Mouse (Mus musculus) layer of hippocampus, postnatal 25 days (tissue): ENCODE results near the gene Hdlbp. TPM values are rescaled to one million over a fixed set of nuclear protein-coding genes. Genes with fewer than 3 reads are reported as not detected.
"Not testable (repeated sequence)": the region's sequence is repeated elsewhere in the genome, so short reads cannot be mapped to it uniquely, and the experiment has no call there.

Experiments used
- DNase-seq, 2 experiments: peaks; one replicate each; pipeline ENCODE4 v3.0.0; 2022; ENCODE audit warnings: mixed read lengths in 2 of 2, low spot score in 1 of 2; ENCODE audit errors: extremely low spot score in 1 of 2
- total RNA-seq, 2 experiments: library from RNA; stranded (reverse); gene quantifications; 2 replicates each; pipeline ENCODE4 v1.2.3; 2021

Gene Hdlbp
- total RNA-seq: 100 to 1,000 TPM; 151 to 158 TPM

DNA sequence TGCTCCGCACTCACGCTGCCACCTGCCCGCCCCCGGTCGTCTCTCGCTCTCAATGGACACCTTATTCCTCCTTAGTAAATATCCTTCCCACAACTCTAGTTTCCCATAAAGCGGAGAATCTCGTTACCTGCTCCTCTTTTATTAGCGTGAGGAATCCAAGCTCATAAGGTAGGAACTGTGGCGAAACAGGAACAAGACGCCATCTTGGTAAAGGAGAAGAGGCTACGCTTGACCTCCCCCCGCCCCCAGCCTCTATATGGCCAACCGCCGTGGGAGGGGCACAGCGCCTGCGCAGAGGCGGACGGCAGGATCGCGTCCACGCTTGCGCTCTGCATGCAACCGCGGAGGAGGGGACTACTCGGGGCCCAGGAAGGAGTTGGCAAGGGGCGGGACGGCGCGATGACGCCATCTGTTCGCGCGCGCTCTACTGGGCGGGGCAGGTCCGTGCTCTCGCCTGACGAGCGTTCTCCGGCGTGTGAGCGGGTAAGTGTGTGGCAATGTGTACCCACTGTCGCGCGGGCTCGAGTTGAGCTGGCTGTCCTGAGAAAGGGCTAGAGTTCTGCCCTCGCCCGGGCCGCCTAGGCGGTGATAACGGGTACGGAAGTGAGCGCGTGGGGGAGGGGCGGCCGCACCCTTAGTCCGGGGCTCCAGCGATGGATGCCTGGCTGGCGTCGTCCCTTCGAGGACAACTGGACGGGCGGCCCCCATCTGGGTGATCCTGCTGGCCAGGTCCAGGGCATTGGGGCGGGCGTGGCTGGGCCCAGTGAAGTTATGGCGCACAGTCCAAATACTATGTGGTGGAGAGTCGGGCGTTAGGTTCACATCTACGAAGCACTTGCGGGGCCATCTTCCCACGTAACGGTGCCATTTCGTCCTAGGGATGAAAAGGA, at the start of gene Hdlbp:
Hdlbp (minus strand) TSS at position 230 of the 890 bp plus-strand sequence.
- DNase-seq: peak; percentile 98 to 99

DNA sequence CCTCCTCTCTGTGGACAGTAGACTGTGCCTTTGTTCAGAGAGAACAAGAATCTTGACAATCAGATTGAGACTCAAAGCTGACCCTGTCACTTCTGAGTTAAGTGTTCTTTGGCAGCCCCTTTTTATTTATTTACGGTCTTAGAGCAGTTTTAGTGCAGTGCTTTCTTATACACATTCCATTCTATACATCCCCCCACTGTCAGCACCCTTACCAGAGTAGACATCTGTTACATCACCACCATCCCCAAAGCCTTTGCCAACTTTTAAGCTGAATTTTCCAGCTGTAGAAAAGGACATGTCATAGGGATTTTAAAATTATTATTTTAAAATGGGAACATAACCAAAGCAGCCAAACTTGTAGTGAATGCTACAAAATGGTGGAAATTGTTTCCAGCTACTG, 43.7 kb upstream of the Hdlbp start:
- DNase-seq: no peak

GRCm38 (mm10) chr1:93521491-93521890, 42.9 kb upstream of the Hdlbp start:
- DNase-seq: no peak

- DNase-seq: no peak
These were observed 34.6 kb upstream of the Hdlbp start for GRCm38 (mm10) chr1:93513221-93513620.

DNA sequence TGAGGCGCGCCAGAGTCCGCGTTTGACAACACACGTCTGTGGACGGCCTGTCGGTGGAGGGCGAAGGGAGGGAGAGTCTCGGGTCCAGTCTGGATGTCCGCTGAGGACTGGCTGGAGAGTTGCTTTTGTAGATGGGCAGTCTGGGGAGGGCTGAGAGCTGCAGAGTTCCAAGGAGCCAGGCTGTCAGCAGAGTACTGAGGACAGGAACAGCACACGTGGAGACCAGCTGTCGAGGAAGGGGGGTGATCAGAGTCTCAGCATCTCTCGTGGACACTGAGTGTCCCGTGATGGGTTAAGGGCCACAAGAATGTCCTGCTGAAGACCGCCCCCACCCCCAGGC, 33.7 kb upstream of the Hdlbp start:
- DNase-seq: no peak

DNA sequence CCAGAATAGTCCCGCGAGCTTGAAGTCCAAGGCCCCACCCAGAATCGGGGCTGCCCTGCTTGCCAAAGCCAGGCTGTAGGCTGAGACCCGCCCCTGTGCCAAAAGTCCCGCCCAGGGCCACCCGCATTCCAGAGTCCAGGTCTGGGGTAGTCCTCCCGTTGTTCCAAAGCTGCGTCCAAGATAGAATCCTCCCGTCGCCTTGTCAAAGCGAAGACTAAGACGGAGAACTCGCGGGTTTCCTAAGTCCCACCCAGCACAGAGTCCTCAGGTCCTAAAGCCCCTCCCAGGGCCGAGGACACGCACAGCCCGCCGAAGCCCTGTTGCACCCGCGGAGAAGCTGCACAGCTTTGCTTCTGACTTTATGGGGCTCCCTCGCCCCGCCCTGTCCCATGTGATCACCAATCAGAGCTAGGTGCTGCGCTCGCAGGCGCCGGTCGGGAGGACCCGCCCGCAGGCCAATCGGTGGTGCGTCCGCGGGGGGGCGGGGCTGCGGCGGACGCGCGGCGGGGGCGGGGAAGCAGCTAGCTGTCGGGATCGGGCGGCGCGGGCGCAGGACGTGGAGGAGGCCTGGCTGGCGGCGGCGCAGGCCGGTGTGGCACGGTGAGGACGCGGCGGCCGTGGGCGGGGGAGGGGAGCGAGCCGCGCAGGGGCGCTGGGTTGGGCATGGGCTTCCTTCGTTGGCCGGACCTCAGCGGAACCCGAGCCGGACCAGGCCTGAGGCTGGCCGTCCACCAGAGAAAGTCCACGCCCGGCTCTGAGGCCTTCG, 33.2 kb upstream of the Hdlbp start, which contains the start of gene Farp2:
Farp2 (plus strand) TSS at position 495 of the 766 bp plus-strand sequence.
- DNase-seq: peak; percentile 77 to 84

- not testable (repeated sequence) for DNase-seq
These were observed 30.0 kb upstream of the Hdlbp start for GRCm38 (mm10) chr1:93508576-93508975.

GRCm38 (mm10) chr1:93506944-93507676, 28.5 kb upstream of the Hdlbp start:
- no peak for DNase-seq

DNA sequence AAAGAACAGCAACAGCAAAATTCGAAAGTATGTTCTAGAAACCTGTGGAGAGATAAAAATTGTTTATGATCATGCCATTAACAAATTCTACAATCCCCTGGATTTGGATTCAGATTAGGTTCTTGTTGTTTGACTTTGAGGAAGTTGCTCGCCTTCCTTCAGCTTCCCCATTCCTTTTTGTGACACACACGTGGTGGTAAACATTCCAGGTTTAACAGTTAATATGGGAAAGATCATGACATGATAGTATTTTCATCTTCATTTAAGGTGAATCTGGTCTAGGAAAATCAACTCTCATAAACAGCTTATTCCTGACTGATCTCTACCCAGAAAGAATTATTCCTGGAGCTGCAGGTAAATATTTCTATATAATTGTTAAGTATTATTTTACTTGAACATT, 16.7 kb upstream of the Hdlbp start:
- DNase-seq: no peak

- not testable (repeated sequence) for DNase-seq
These were observed 7.7 kb upstream of the Hdlbp start for GRCm38 (mm10) chr1:93486302-93486701.

- DNase-seq: peak; percentile 7 to 10
These were observed 965 bp upstream of the Hdlbp start for GRCm38 (mm10) chr1:93479476-93480083.

- peak; percentile 88 to 94 for DNase-seq
These were observed 643 bp downstream of the Hdlbp start for GRCm38 (mm10) chr1:93477758-93478585.

GRCm38 (mm10) chr1:93475694-93476093, 2.9 kb downstream of the Hdlbp start:
- no peak for DNase-seq

DNA sequence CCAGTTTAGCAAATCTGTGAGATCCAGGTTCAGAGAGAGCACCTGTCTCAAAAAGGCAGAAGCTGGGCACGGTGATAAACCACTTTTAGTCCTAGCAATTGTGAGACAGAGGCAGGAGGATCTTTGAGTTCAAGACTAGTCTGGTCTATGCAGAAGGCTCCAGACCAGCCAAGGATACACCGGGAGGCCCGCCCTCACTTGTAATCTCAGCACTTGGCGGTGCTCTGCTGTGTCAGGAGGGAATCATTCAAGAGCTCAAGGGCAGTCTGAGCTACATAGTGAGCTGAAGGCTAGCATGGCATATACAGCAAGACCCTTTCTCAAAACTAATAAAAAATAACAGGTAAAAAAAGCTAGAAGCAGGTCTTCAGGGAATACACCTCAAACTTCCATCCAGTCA, 10.0 kb downstream of the Hdlbp start:
- DNase-seq: no peak

DNA sequence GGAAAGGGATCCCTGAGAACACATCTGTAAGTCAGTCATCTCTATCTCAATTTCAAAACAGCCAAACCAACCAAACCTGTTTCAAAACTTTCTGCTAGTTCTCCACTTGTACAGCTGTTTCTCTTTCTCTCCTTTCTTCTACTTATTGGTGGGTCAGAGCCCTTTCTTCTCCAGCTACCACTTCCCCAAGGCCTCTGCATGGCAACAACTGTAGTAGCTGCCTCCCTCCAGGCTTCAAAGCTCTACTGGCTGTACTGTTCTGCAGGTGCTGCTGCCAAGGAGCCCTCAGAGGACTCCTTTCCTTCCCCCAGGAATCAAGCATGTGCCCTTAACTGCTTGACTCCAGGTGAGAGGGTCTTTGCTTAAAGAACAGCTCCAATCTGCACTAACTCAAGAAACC, 12.9 kb downstream of the Hdlbp start:
- DNase-seq: no peak

- DNase-seq: no peak
These were observed 13.5 kb downstream of the Hdlbp start for GRCm38 (mm10) chr1:93465066-93465465.

GRCm38 (mm10) chr1:93459101-93459500, 19.5 kb downstream of the Hdlbp start:
- DNase-seq: no peak

DNA sequence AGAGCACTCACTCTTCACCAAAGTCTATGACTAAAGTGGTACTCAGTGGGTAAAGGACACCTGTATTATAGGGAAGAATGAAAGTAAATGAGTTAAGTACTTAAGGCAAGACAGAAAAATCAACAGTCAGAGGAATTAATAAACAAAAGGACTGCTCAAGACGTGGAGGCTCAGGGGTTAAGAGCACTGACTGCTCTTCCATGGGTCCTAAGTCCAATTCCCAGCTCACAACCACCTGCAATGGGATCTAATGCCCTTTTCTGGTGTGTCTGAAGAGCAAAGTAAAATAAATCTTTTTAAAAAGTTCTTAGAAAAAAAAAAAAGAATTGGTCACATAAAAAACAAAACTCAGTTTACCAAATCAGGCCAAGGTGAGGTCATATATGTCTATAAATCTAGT, 20.3 kb downstream of the Hdlbp start:
- no peak for DNase-seq

DNA sequence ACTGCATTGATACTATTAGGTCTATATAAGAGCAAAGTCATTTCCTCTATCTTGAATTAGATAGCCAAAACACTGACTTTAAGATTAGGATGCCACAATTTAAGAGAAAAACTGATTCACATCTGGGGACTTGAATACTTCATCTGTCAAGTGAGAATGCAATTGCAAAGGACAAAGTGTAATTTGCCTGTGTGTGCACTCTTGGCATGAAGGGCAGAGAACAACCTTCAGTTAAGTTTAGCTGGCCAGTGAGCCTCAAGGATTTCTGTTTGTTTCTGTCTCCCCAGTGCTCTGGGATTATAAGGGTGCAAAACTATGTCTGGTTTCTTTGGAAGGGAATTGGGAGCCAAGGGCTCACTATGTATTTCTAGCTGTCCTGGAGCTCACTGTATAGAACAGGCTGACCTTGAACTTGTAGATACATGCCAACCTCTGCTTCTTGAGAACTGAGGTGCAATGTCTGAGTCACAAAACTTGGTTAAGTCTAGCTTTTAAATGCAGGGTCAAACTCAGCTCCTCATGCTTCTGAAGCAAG, 24.8 kb downstream of the Hdlbp start:
- DNase-seq: no peak
